Mouse (Mus musculus): ENCODE results near the gene Tada2b.

- TF ChIP-seq CTCF (IDR thresholded peaks at IDR 0.05; ENCODE audit: low read depth) = peak; percentile 67
- no peak for TF ChIP-seq EP300 (IDR thresholded peaks at IDR 0.05; ENCODE audit: low read depth)
Measured at GRCm38 (mm10) chr5:36484171-36484990, at the start of gene Tada2b, which contains the start of gene Ccdc96.
